Mouse (Mus musculus) cerebellum, adult 9-11 months (tissue): Measurements from ENCODE around the gene Epn2.

Source experiments
- DNase-seq: peaks from one replicate; pipeline ENCODE4 v3.0.0; 2022

Epn2 gene

GRCm38 (mm10) chr11:61486458-61487219 lies 92.8 kb downstream of the Epn2 start:
- peak; percentile 62 for DNase-seq

DNA sequence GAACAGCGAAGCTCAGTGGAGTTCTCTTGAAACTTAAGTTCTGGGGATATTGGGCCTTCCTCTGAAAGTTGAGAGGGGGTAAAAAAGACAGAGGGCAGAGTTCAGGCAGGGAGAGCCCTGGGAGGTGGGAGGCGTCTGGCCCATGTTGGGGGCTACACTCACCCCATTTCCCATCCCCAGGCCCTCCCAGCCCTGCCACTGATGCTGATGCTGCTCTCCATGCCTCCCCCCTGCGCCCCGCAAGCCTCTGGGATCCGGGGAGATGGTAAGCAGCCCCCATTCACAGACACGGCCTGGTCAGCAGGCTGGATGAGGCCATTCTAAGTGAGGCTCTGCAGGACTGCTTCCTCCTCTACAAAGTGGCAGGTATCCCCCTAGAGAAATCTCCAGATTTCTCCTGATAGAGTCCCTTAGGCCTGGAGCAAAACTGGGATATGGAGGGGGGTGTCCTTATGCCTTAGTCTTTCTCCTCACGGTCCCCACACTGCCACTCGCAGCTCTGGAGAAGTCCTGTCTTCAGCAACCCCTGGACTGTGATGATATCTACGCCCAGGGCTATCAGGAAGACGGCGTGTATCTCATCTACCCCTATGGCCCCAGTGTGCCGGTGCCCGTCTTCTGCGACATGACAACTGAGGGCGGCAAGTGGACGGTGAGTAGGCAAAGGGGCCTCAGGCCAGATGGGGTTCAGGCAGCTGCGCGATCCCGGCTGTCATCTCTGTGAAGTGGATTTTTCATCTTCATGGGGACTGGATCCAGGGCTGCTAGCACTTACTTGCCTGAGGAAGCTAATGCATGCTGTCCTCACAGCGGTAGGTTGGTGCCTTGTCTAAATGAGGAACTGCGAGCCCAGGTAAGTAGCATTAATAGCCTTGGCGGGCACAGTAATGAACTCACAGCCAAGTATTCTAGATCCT lies 93.7 kb downstream of the Epn2 start:
- DNase-seq = peak; percentile 64

DNA sequence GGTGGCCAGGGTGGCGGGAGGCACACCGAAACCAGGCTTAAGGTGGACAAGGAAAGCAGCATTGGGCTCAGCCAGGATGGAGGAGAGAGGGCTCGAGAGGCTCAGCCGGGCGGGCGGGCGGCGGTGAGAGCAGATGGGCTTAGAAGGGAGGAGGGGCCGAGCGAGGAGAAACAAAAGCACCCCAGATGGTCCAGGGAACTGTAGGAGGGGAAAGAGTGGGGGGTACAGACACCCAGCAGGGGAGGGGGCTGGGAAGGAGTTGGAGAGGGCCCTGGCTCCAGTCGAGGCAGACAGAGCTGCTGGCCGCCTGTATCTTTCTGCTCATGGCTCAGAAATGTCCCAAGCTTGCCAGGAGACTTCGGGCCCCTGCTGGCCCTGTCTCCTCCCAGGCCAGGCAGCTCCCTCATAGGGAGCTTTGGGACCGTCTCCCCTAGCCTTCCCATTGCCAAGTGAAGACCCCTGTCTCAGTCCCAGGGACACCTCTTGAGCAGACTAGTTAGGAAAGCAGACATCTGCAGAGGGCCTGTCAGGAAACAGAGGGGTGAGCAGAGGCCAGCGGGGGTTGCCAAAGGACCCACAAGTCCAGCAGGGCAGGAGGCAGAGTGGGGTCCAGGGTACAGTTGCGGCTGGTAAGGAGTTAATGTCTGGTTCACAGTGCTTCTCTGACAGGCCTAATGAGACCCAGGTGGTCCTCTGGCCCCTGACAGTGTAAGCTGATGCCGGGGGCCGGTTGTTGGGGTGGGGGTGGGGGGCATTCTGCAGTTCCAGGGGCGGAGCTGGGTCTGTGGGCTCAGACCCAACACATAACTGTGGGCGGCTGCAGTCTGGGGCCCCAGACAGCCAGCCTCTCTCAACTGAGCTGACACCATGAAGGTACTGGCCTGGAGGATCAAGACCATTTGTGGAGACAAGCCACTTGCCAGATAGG lies 94.6 kb downstream of the Epn2 start, which contains the start of gene Mfap4:
Gene Mfap4, plus strand, starts transcription at position 819 of the 928 bp plus-strand sequence.
- peak; percentile 84 for DNase-seq

DNA sequence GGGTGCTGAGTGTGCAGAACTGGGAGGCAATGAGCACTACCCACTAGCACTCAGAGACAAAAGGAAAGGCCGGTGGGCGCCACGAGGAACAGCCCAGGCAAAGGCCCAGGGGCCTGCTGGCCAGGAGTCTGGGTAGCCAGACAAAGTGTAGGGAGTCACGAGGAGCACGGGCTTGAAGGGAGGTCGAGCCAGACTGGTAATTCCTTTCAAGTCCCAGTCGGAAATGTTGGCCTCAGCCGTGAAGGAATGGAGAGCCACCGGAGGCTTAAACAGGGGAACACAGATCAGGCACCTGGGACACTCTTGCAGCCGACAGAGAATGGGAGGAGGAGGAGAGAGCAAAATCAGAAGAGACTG lies 95.3 kb downstream of the Epn2 start:
- DNase-seq = no peak

DNA sequence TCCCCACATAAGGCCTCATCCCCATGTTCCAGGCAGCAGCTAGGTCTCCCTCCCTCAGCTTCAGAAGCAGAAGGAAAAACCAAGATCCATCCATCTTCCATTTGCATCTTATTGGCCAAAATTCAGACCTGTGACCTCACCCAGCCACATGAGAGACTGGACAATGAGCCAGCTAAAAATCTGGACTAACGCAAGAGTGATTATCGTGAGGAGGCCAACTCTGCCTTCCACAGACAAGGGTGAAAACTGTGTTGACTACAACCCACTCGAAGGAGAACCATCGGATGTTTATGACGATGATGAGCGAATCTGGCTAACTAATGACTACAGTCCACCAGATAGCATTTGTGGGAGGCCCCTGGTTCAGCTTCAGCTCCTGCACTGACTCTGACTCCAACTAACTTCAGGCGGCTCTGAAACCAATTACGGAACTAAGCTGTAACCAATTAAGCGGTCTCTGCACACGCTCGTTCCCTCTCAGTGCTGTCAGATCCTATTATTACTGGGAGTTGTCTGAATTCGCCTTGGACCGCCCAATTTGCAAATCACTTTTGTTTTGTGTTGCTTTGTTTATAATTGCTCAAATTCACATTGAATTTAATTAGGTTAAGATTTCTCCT lies 96.2 kb downstream of the Epn2 start:
- peak; percentile 33 for DNase-seq

- DNase-seq = peak; percentile 50
These were observed 98.0 kb downstream of the Epn2 start for GRCm38 (mm10) chr11:61481239-61482090.

DNA sequence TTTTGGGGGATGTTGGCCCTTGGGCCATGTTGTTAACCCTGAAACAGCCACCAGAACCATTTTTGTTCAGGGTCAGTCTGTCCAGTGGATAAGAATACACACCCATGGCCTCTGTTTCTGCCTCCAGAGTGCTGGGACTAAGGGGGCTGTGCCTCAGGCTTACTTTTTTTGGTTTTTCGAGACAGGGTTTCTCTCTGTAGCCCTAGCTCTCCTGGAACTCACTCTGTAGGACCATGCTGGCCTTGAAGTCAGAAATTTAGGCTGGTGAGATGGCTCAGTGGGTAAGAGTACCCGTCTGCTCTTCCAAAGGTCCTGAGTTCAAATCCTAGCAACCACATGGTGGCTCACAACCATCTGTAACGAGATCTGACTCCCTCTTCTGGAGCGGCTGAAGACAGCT lies 100.7 kb downstream of the Epn2 start:
- peak; percentile 19 for DNase-seq

GRCm38 (mm10) chr11:61477566-61478508 lies 101.7 kb downstream of the Epn2 start:
- DNase-seq = peak; percentile 54

DNA sequence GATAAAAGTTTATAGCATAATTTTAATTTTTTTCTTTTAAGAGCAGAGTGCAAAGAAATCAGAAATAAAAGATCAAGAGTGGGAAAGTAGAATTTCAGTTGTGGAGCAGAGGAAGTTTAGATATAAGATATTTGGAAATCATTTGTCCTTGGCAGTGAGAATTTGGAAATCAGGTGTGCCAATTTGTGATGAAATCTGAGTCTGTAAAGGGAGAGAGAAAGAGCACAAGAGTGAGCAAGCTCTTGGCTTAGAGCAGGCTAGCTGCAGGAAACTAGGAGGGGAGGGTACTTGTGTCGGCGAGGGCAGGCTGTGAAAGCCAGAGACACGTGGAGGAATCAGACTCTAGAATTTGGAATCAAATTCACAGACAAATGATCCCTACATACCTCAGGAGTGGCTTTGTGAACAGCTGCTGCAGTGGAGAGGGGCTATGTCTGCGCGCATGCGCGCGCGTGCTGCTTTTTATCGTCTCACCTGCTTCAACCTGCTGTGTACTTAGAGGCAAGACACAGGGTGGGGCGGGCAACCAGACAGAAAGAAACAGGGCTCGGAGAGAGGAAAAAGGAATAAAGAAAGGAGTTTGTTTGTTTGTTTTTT lies 102.6 kb downstream of the Epn2 start:
- peak; percentile 85 for DNase-seq

GRCm38 (mm10) chr11:61473630-61474029 lies 105.9 kb downstream of the Epn2 start:
- peak; percentile 37 for DNase-seq

DNA sequence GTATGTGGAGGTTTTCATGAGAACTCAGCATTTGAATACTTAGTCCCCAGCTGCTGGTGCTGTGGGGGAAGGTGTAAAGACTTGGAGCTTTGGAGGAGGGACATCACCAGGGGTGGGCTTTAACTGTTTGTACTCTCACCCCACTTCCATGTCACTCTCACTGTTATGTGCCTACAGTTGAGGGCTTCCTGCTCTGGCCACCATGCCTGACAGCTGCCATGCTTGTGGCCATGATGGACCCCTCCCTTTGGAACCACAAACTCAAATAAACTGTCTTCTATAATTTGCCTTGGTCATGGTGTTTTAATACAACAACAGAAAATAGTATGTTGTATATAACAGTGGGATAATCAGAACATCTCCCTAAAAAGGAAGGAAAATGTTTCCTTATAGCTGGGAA lies 108.6 kb downstream of the Epn2 start:
- DNase-seq = no peak

GRCm38 (mm10) chr11:61469317-61469917 lies 110.1 kb downstream of the Epn2 start:
- peak; percentile 57 for DNase-seq

DNA sequence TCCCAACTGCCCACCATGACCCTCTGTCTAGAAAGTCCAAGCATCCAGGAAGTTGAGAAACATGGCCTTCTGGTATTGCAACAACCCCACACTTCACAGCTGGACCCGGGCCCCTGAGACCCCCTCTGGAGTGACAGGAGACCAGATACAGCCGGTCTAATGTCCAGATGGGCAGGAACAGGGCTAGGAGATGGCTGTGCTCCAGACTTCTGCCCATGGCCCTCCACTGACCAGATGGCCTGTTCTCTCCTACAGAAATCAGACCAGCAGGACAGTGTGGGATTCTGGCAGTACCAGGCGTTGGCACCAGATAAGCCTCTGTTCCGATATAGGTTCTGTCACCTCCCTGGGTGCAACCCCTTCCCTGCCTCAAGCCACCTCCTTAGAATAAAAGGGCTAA lies 111.0 kb downstream of the Epn2 start:
- DNase-seq = peak; percentile 98
